Mouse (Mus musculus) myocyte (in vitro differentiated cells): Measurements from ENCODE around the gene Klhl18.

Experiments
- CEBPB ChIP-seq: IDR thresholded peaks from 2 replicates; pipeline ENCODE4 v1.6.1; 2011; ENCODE audit warnings: mild to moderate bottlenecking, moderate library complexity; ENCODE audit not compliant: poor library complexity, insufficient read depth, severe bottlenecking
- MAX ChIP-seq: IDR thresholded peaks from one replicate; pipeline ENCODE4 v1.6.1; 2011; ENCODE audit warnings: low read depth, mild to moderate bottlenecking, control low read depth
- MYOD1 ChIP-seq, 3 experiments: IDR thresholded peaks; one replicate each; pipeline ENCODE4 v1.6.1; 2011; ENCODE audit warnings: control low read depth in 2 of 3, low read depth in 2 of 3, mild to moderate bottlenecking in 2 of 3, moderate library complexity in 1 of 3; ENCODE audit not compliant: insufficient read length in 2 of 3, control insufficient read depth in 1 of 3
- MYOG ChIP-seq, 3 experiments: IDR thresholded peaks; one replicate each; pipeline ENCODE4 v1.6.1; 2011; ENCODE audit warnings: control low read depth in 2 of 3, low read depth in 2 of 3, mild to moderate bottlenecking in 2 of 3; ENCODE audit not compliant: insufficient read length in 2 of 3, control insufficient read depth in 1 of 3, insufficient read depth in 1 of 3
- POLR2A ChIP-seq: IDR thresholded peaks from one replicate; pipeline ENCODE4 v1.6.1; 2011; ENCODE audit warnings: low read depth, mild to moderate bottlenecking, control low read depth, moderate library complexity; ENCODE audit not compliant: insufficient read length
- SRF ChIP-seq: IDR thresholded peaks from one replicate; pipeline ENCODE4 v1.6.1; 2011; ENCODE audit warnings: low read depth; ENCODE audit not compliant: control insufficient read depth, insufficient read length
- TCF12 ChIP-seq: IDR thresholded peaks from one replicate; pipeline ENCODE4 v1.6.1; 2011; ENCODE audit warnings: mild to moderate bottlenecking, control low read depth; ENCODE audit not compliant: poor library complexity, insufficient read depth, severe bottlenecking
- USF1 ChIP-seq: IDR thresholded peaks from one replicate; pipeline ENCODE4 v1.6.1; 2011; ENCODE audit warnings: low read depth, mild to moderate bottlenecking, control low read depth, moderate library complexity

DNA sequence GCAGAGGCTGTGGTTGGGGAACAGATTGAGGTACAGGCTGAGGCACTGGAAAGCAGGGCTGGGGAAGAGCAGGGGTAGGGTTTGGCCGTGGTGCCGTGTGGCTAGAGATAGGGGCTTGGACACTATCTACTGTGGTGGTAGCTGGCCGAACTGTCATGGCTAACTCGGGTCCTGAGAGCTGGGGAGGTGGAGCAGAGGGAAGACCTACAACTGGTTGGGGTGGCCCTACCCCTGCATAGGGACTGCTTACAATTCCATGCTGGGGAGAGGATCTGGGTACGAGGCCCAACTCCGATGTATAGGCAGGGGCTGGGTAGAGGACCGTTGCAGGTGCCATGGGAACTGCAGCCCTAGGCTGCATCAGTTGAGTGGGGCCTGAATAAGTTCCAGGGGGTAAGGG is 88.5 kb downstream of the Klhl18 start:
- no peak for TF ChIP-seq MYOG (IDR thresholded peaks at IDR 0.05; ENCODE audit: control insufficient read depth in 1 of 3, insufficient read depth in 1 of 3, insufficient read length in 2 of 3, low read depth in 2 of 3)
- TF ChIP-seq POLR2A, result no peak
- no peak for TF ChIP-seq MYOD1 (IDR thresholded peaks at IDR 0.05; ENCODE audit: control insufficient read depth in 1 of 3, insufficient read length in 2 of 3, low read depth in 2 of 3)
- no peak for TF ChIP-seq CEBPB
- no peak for TF ChIP-seq USF1
- TF ChIP-seq MAX, result no peak
- TF ChIP-seq TCF12, result no peak
- no peak for TF ChIP-seq SRF
